Mouse (Mus musculus) lung, adult 2 months (tissue): Measurements from ENCODE around the gene H2-Eb1.

Experiments used
- CTCF ChIP-seq: fragments of 200-500 bp; IDR thresholded peaks from 2 replicates; pipeline ENCODE4 v1.5.1; 2011; ENCODE audit warnings: mild to moderate bottlenecking, low read length, control low read depth; ENCODE audit not compliant: insufficient read depth
- POLR2A ChIP-seq: fragments of 200-500 bp; IDR thresholded peaks from 2 replicates; pipeline ENCODE4 v1.6.1; 2011; ENCODE audit warnings: low read depth, mild to moderate bottlenecking, control low read depth, low read length, borderline replicate concordance; ENCODE audit errors: extremely low read depth

- TF ChIP-seq POLR2A, result no peak
- TF ChIP-seq CTCF, result no peak
Observed at GRCm38 (mm10) chr17:34264452-34265351, 41.0 kb upstream of the H2-Eb1 start.
